Comparison of ENCODE assay signal across 8 mouse cellular contexts in the genomic region with DNA sequence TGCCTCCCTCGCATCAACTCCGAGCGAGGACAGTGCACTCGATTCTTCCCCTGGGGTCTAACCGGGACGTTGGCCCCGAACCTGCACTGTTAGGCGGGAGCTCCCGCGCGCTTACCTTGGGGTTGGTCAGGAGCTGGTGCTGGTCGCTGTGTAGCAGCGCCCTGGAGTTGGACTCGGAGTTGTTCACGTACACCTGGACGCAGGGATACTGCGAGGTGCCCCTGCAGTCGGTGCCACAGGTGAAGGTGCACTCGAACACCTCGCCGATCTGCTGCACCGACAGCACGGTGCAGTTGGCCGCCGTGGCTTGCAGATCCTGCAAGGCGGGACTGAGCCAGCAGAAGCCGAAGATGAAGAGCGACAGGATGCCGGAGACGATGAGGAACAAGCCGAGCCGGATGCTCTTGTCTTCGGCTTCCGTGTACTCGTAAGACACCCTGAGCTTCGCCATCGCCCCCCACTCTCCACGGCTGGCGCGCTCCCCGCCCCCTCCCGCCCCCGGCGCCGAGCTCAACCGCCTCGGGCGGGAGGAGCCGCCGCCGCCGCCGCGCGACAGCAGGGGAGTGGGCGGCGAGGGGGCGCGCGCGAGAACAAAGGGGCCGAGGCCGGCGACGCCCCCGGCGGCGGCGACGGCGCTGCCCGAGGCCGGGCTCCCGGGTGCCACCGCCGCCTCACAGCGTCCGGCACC. TPM values are rescaled to one million over a fixed set of nuclear protein-coding genes. Genes with fewer than 3 reads are reported as not detected.
DNase-seq lines count a peak whose midpoint lies in the region; ATAC-seq lines count a peak whose summit lies in the region.

No protein-coding gene starts in this region.

- peaks cover 8% of the 10 kb centered on the region; the same call in 1 of the 2 replicates for H3K4me1 ChIP-seq in lung, embryonic 16.5 days (replicated peaks; ENCODE audit: control insufficient read depth, insufficient read depth, low read length)

- no peaks in the 10 kb centered on the region for H3K36me3 ChIP-seq in lung, embryonic 16.5 days (ENCODE audit: control insufficient read depth, insufficient read depth, low read length)

- no peaks in the 10 kb centered on the region; the same call in 1 of the 2 replicates for H3K27me3 ChIP-seq in lung, embryonic 16.5 days (ENCODE audit: control insufficient read depth, insufficient read depth, low read depth, low read length)

- H3K9ac ChIP-seq in lung, embryonic 16.5 days (ENCODE audit: low read length), result peak overlapping the region; percentile 75

- H3K9me3 ChIP-seq in lung, embryonic 16.5 days (ENCODE audit: control insufficient read depth, low read length), result peaks cover 4% of the 10 kb centered on the region

- DNase-seq in ovary, postnatal 14 days (ENCODE audit: low spot score), result peak; percentile 14
- no peak for DNase-seq in ovary, adult 18-20 months (ENCODE audit: low spot score)
- DNase-seq in cerebellum, adult 11 months, result peak; percentile 56
- DNase-seq in forelimb bud, embryonic 11.5 days (ENCODE audit: low read depth, low spot score), result peak; percentile 53
- peak; percentile 39 for DNase-seq in kidney, postnatal 10 days
- DNase-seq in retina, embryonic 14.5 days (ENCODE audit: low spot score), result peak; percentile 70
- DNase-seq in urinary bladder, postnatal 25 days (ENCODE audit: low spot score), result no peak

- H3K27ac ChIP-seq in lung, embryonic 16.5 days (ENCODE audit: low read length), result no peak overlapping the region

- peak overlapping the region; percentile 99 for H3K4me2 ChIP-seq in lung, embryonic 16.5 days (ENCODE audit: low read depth, low read length)

- H3K4me3 ChIP-seq in lung, embryonic 16.5 days (ENCODE audit: low read length), result peak overlapping the region; percentile 77

- ATAC-seq in lung, embryonic 16.5 days (ENCODE audit: low read depth), result peak; percentile 63

- under 1% methylated on average over 55 of the region's 78 CpGs for WGBS in lung, embryonic 16.5 days

RNA-seq across cellular contexts. Expression of a gene that starts 0.5 kb away (rescaled TPM):
- polyA plus RNA-seq in lung, embryonic 16.5 days (2015; fragmentation: Nextera tagmentation; extraction: Ambion mirVana), result 2.3 and 3.2 TPM in 2 replicates

Comparison
In these comparisons a context has a peak if more than half of its experiments do, and no peak if none do; other contexts are left out.
1. DNase-seq: peak in ovary, postnatal 14 days (single experiment), cerebellum, adult 11 months (single experiment), forelimb bud, embryonic 11.5 days (single experiment), kidney, postnatal 10 days (single experiment) and retina, embryonic 14.5 days (single experiment); none in ovary, adult 18-20 months (single experiment) and urinary bladder, postnatal 25 days (single experiment).